Mouse (Mus musculus) CH12.LX (cell line): Measurements from ENCODE around the gene Rtn2. TPM values are rescaled to one million over a fixed set of nuclear protein-coding genes. Genes with fewer than 3 reads are reported as not detected.
A peak's percentile ranks its signal among the peaks of the same experiment; 100 is the strongest.

Source experiments
- DNase-seq: peaks from one replicate; pipeline ENCODE4 v3.0.0-alpha.2; 2013; ENCODE audit errors: extremely low read depth
- H3K27ac ChIP-seq: 2 replicates; pipeline ENCODE4 v1.5.1; 2012; ENCODE audit warnings: low read depth, mild to moderate bottlenecking, control low read depth, moderate library complexity; ENCODE audit not compliant: insufficient read depth
- H3K27me3 ChIP-seq: replicated peaks from 2 replicates; pipeline ENCODE3; 2012; ENCODE audit warnings: inconsistent platforms
- H3K36me3 ChIP-seq, 2 experiments: replicated peaks in 1 of 2; 2 replicates each; pipeline versions ENCODE3 to v1.6.1; 2012; ENCODE audit warnings: inconsistent platforms in 1 of 2, low read length in 1 of 2, mild to moderate bottlenecking in 1 of 2, mixed read lengths in 1 of 2, moderate library complexity in 1 of 2; ENCODE audit not compliant: control insufficient read depth in 1 of 2, insufficient read depth in 1 of 2
- H3K4me1 ChIP-seq, 2 experiments: 2 replicates each; pipeline ENCODE4 v1.6.1; 2012; ENCODE audit warnings: inconsistent platforms in 1 of 2, moderate library complexity in 1 of 2; ENCODE audit not compliant: insufficient read depth in 2 of 2, control insufficient read depth in 1 of 2
- H3K4me2 ChIP-seq: 2 replicates; pipeline ENCODE4 v1.6.1; 2012; ENCODE audit warnings: low read depth, mild to moderate bottlenecking, control low read depth; ENCODE audit not compliant: poor library complexity, insufficient read depth, severe bottlenecking
- H3K4me3 ChIP-seq, 3 experiments: fragments of 150-350 bp in 1 of 3; sonication (generic) in 1 of 3; replicated peaks in 1 of 3; 2 replicates each; pipeline versions ENCODE3 to v1.5.1; 2011 to 2012; ENCODE audit warnings: low read depth in 2 of 3, low read length in 2 of 3, mild to moderate bottlenecking in 2 of 3, moderate library complexity in 2 of 3, control low read depth in 1 of 3, improper control_type of control experiment in 1 of 3, inconsistent platforms in 1 of 3, mixed read lengths in 1 of 3; ENCODE audit not compliant: poor library complexity in 1 of 3
- H3K79me2 ChIP-seq: replicated peaks from 2 replicates; pipeline ENCODE4 v1.6.1; 2012; ENCODE audit warnings: mild to moderate bottlenecking, moderate library complexity; ENCODE audit not compliant: control insufficient read depth, poor library complexity, insufficient read depth, severe bottlenecking; ENCODE audit errors: extremely low read depth
- H3K9ac ChIP-seq: 2 replicates; pipeline ENCODE4 v1.6.1; 2012; ENCODE audit warnings: low read depth, mild to moderate bottlenecking, control low read depth, moderate library complexity; ENCODE audit not compliant: insufficient read depth
- H3K9me3 ChIP-seq: replicated peaks from 2 replicates; pipeline ENCODE3; 2012; ENCODE audit warnings: low read length, inconsistent platforms, mixed read lengths
- BHLHE40 ChIP-seq: IDR thresholded peaks from 2 replicates; pipeline ENCODE4 v1.6.1; 2011; ENCODE audit warnings: mild to moderate bottlenecking, low read depth, low read length, improper control_type of control experiment
- CHD1 ChIP-seq: IDR thresholded peaks from 2 replicates; pipeline ENCODE4 v1.6.1; 2012; ENCODE audit warnings: low read depth, low read length, improper control_type of control experiment, inconsistent platforms
- CHD2 ChIP-seq: IDR thresholded peaks from 2 replicates; pipeline ENCODE4 v1.6.1; 2011; ENCODE audit warnings: low read length, improper control_type of control experiment
- CTCF ChIP-seq, 2 experiments: IDR thresholded peaks in 1 of 2; conservative IDR thresholded peaks in 1 of 2; 2 replicates each; pipeline ENCODE4 v1.5.1; 2011 to 2012; ENCODE audit warnings: low read depth in 2 of 2, low read length in 2 of 2, improper control_type of control experiment in 1 of 2, inconsistent platforms in 1 of 2, mild to moderate bottlenecking in 1 of 2, moderate library complexity in 1 of 2
- E2F4 ChIP-seq: IDR thresholded peaks from 2 replicates; pipeline ENCODE4 v1.6.1; 2011; ENCODE audit warnings: low read depth, low read length, improper control_type of control experiment; ENCODE audit not compliant: insufficient replicate concordance
- ELF1 ChIP-seq: IDR thresholded peaks from 2 replicates; pipeline ENCODE4 v1.6.1; 2014; ENCODE audit warnings: low read depth, mild to moderate bottlenecking, inconsistent platforms, low read length, improper control_type of control experiment
- EP300 ChIP-seq: IDR thresholded peaks from 2 replicates; pipeline ENCODE4 v1.6.1; 2011; ENCODE audit warnings: low read length, improper control_type of control experiment
- ETS1 ChIP-seq: conservative IDR thresholded peaks from 2 replicates; pipeline ENCODE4 v1.6.1; 2012; ENCODE audit warnings: low read depth, mild to moderate bottlenecking, inconsistent platforms, low read length, improper control_type of control experiment, moderate library complexity
- GABPA ChIP-seq: IDR thresholded peaks from 2 replicates; pipeline ENCODE4 v1.6.1; 2012; ENCODE audit warnings: low read depth, low read length, improper control_type of control experiment, inconsistent platforms; ENCODE audit not compliant: insufficient replicate concordance
- HCFC1 ChIP-seq: IDR thresholded peaks from 2 replicates; pipeline ENCODE4 v1.6.1; 2012; ENCODE audit warnings: low read depth, mild to moderate bottlenecking, inconsistent platforms, low read length, improper control_type of control experiment
- IRF4 ChIP-seq: IDR thresholded peaks from 2 replicates; pipeline ENCODE4 v1.6.1; 2014; ENCODE audit warnings: low read depth, mild to moderate bottlenecking, inconsistent platforms, low read length, improper control_type of control experiment
- JUN ChIP-seq: IDR thresholded peaks from 2 replicates; pipeline ENCODE4 v1.6.1; 2011; ENCODE audit warnings: low read depth, mild to moderate bottlenecking, low read length, improper control_type of control experiment, moderate library complexity; ENCODE audit not compliant: insufficient read depth
- JUND ChIP-seq: conservative IDR thresholded peaks from 2 replicates; pipeline ENCODE4 v1.6.1; 2011; ENCODE audit warnings: low read depth, low read length, improper control_type of control experiment
- KAT2A ChIP-seq: IDR thresholded peaks from 2 replicates; pipeline ENCODE4 v1.6.1; 2012; ENCODE audit warnings: low read length, improper control_type of control experiment, inconsistent platforms; ENCODE audit not compliant: insufficient replicate concordance
- MAFK ChIP-seq: IDR thresholded peaks from 2 replicates; pipeline ENCODE4 v1.6.1; 2011; ENCODE audit warnings: low read length, improper control_type of control experiment; ENCODE audit not compliant: insufficient replicate concordance
- MAX ChIP-seq: IDR thresholded peaks from 2 replicates; pipeline ENCODE4 v1.6.1; 2011; ENCODE audit warnings: low read length, improper control_type of control experiment
- MAZ ChIP-seq: IDR thresholded peaks from 2 replicates; pipeline ENCODE4 v1.6.1; 2012; ENCODE audit warnings: low read depth, mild to moderate bottlenecking, inconsistent platforms, low read length, improper control_type of control experiment, moderate library complexity
- MEF2A ChIP-seq: IDR thresholded peaks from 2 replicates; pipeline ENCODE4 v1.6.1; 2014; ENCODE audit warnings: low read depth, mild to moderate bottlenecking, inconsistent platforms, low read length, improper control_type of control experiment, borderline replicate concordance
- MXI1 ChIP-seq: IDR thresholded peaks from 2 replicates; pipeline ENCODE4 v1.6.1; 2011; ENCODE audit warnings: mild to moderate bottlenecking, low read depth, low read length, improper control_type of control experiment
- MYC ChIP-seq: IDR thresholded peaks from 2 replicates; pipeline ENCODE4 v1.6.1; 2011; ENCODE audit warnings: low read depth, mild to moderate bottlenecking, improper control_type of control experiment, low read length
- NELFE ChIP-seq: IDR thresholded peaks from 2 replicates; pipeline ENCODE4 v1.6.1; 2011; ENCODE audit warnings: low read depth, low read length, improper control_type of control experiment
- NRF1 ChIP-seq: IDR thresholded peaks from 2 replicates; pipeline ENCODE4 v1.6.1; 2014; ENCODE audit warnings: low read depth, mild to moderate bottlenecking, inconsistent platforms, low read length, improper control_type of control experiment, moderate library complexity
- PAX5 ChIP-seq: IDR thresholded peaks from 2 replicates; pipeline ENCODE4 v1.6.1; 2012; ENCODE audit warnings: low read length, inconsistent platforms, mixed read lengths
- POLR2A ChIP-seq: IDR thresholded peaks from 2 replicates; pipeline ENCODE4 v1.6.1; 2011; ENCODE audit warnings: low read depth, mild to moderate bottlenecking, improper control_type of control experiment, low read length
- POLR2AphosphoS2 ChIP-seq: IDR thresholded peaks from 2 replicates; pipeline ENCODE4 v1.6.1; 2011; ENCODE audit warnings: low read depth, low read length, improper control_type of control experiment
- RAD21 ChIP-seq: IDR thresholded peaks from 2 replicates; pipeline ENCODE4 v1.6.1; 2011; ENCODE audit warnings: low read depth, mild to moderate bottlenecking, low read length, improper control_type of control experiment, moderate library complexity
- RCOR1 ChIP-seq: conservative IDR thresholded peaks from 2 replicates; pipeline ENCODE4 v1.6.1; 2012; ENCODE audit warnings: low read depth, mild to moderate bottlenecking, inconsistent platforms, low read length, improper control_type of control experiment
- SIN3A ChIP-seq: IDR thresholded peaks from 2 replicates; pipeline ENCODE4 v1.6.1; 2012; ENCODE audit warnings: low read length, improper control_type of control experiment, inconsistent platforms
- SMC3 ChIP-seq: IDR thresholded peaks from 2 replicates; pipeline ENCODE4 v1.6.1; 2011; ENCODE audit warnings: low read depth, low read length, improper control_type of control experiment
- TBP ChIP-seq: conservative IDR thresholded peaks from 2 replicates; pipeline ENCODE4 v1.6.1; 2011; ENCODE audit warnings: low read depth, low read length, improper control_type of control experiment
- TCF12 ChIP-seq: IDR thresholded peaks from 2 replicates; pipeline ENCODE4 v1.6.1; 2014; ENCODE audit warnings: low read depth, mild to moderate bottlenecking, inconsistent platforms, low read length, improper control_type of control experiment
- UBTF ChIP-seq: IDR thresholded peaks from 2 replicates; pipeline ENCODE4 v1.6.1; 2012; ENCODE audit warnings: low read depth, mild to moderate bottlenecking, inconsistent platforms, low read length, improper control_type of control experiment, moderate library complexity
- USF1 ChIP-seq: IDR thresholded peaks from 2 replicates; pipeline ENCODE4 v1.6.1; 2014; ENCODE audit warnings: low read depth, mild to moderate bottlenecking, inconsistent platforms, low read length, improper control_type of control experiment
- USF2 ChIP-seq: conservative IDR thresholded peaks from 2 replicates; pipeline ENCODE4 v1.6.1; 2011; ENCODE audit warnings: low read depth, low read length, improper control_type of control experiment
- ZC3H11A ChIP-seq: IDR thresholded peaks from 2 replicates; pipeline ENCODE4 v1.6.1; 2012; ENCODE audit warnings: low read depth, mild to moderate bottlenecking, inconsistent platforms, low read length, improper control_type of control experiment
- ZKSCAN1 ChIP-seq: IDR thresholded peaks from 2 replicates; pipeline ENCODE4 v1.6.1; 2012; ENCODE audit warnings: low read depth, inconsistent platforms, low read length, improper control_type of control experiment, borderline replicate concordance
- ZMIZ1 ChIP-seq: IDR thresholded peaks from 2 replicates; pipeline ENCODE4 v1.6.1; 2012; ENCODE audit warnings: low read depth, mild to moderate bottlenecking, inconsistent platforms, low read length, improper control_type of control experiment
- ZNF384 ChIP-seq: IDR thresholded peaks from 2 replicates; pipeline ENCODE4 v1.6.1; 2012; ENCODE audit warnings: low read depth, low read length, improper control_type of control experiment, inconsistent platforms
- dilution Hi-C: fragments of 300-500 bp; cut with MboI; formaldehyde crosslinking; loops from 2 replicates; pipeline ENCODE4 v1.14.3; 2020; ENCODE audit warnings: low sequenced_read_pairs; ENCODE audit not compliant: extremely low pct_unique_long_range_greater_than_20kb, extremely low pct_ligation_motif_present
- in situ Hi-C: fragments of 300-500 bp; cut with MboI; formaldehyde crosslinking; loops from 3 replicates; pipeline ENCODE4 v1.14.3; 2019; ENCODE audit warnings: low sequenced_read_pairs, low pct_ligation_motif_present, low pct_unique_long_range_greater_than_20kb, mixed read lengths
- polyA plus RNA-seq: library from polyadenylated mRNA; unstranded; fragments of >175 nt; gene quantifications from 2 replicates; pipeline ENCODE4 v1.2.1, GENCODE M21; 2012; ENCODE audit warnings: low read depth; ENCODE audit not compliant: insufficient read length
- total RNA-seq, 2 experiments: library from RNA; depleted of rRNA; stranded (reverse); fragments of 300-350 nt in 1 of 2; fragments of >200 nt in 1 of 2; gene quantifications; 2 replicates each; pipeline ENCODE4 v1.2.3; 2012 to 2014

Gene Rtn2
- total and polyA plus RNA-seq, 3 experiments: 0.56 to 0.76 (median 0.72) TPM

GRCm38 (mm10) chr7:19342481-19343027 lies 60.1 kb downstream of the Rtn2 start:
- peak overlapping the region; percentile 25 to 34 (median 28) for H3K4me3 ChIP-seq
- peak overlapping the region; percentile 64 for H3K4me2 ChIP-seq
- in situ Hi-C loops: loop anchor here (5.0 kb wide), 1 partner anchor 35 kb away; no protein-coding TSS in a partner anchor
- peaks cover 4 to 37% of the 10 kb centered on the region in 2 experiments; a peak in 3 of 4 replicates for H3K4me1 ChIP-seq
- peak; percentile 65 for DNase-seq
- no peaks in the 10 kb centered on the region for H3K9me3 ChIP-seq
- dilution Hi-C loops: no loop called here
- no peaks in the 10 kb centered on the region for H3K79me2 ChIP-seq
- H3K27me3 ChIP-seq: peaks cover 22% of the 10 kb centered on the region
- TF ChIP-seq CTCF (conservative IDR thresholded peaks at IDR 0.05 in 1 of 2, IDR thresholded peaks at IDR 0.05 in 1 of 2; ENCODE audit: low read depth in 2 of 2, low read length in 2 of 2) (peak; percentile 86 to 96), RAD21 (peak; percentile 90), TCF12 (no peak; the same call in 1 of the 2 replicates), SMC3 (peak; percentile 96), MAZ (no peak), CHD1 (no peak), ZNF384 (no peak), ETS1 (no peak), JUND (no peak), MYC (no peak), MAX (peak; percentile 66), USF1 (no peak), GABPA (no peak), POLR2AphosphoS2 (no peak), ZC3H11A (peak; percentile 87), HCFC1 (peak; percentile 29; the same call in 1 of the 2 replicates), JUN (no peak), NELFE (peak; percentile 55; the same call in 1 of the 2 replicates), POLR2A (no peak), MEF2A (peak; percentile 26; the same call in 1 of the 2 replicates), EP300 (no peak), ZKSCAN1 (no peak), NRF1 (no peak), IRF4 (peak; percentile 43; the same call in 1 of the 2 replicates), PAX5 (no peak), BHLHE40 (0 out of 2 replicates have a peak, but pooled peaks have one; percentile 32), MXI1 (peak; percentile 53; the same call in 1 of the 2 replicates), E2F4 (0 out of 2 replicates have a peak, but pooled peaks have one; percentile 69), MAFK (no peak), USF2 (no peak), ZMIZ1 (no peak), RCOR1 (0 out of 2 replicates have a peak, but pooled peaks have one; percentile 27), CHD2 (no peak), UBTF (no peak), TBP (no peak), KAT2A (no peak), ELF1 (0 out of 2 replicates have a peak, but pooled peaks have one; percentile 37), SIN3A (peak; percentile 81)
- peaks cover 0 to 2% of the 10 kb centered on the region in 2 experiments for H3K36me3 ChIP-seq
- no peak overlapping the region for H3K27ac ChIP-seq
- H3K9ac ChIP-seq: peak overlapping the region; percentile 7; the same call in 1 of the 2 replicates
